Mouse (Mus musculus): ENCODE data around the gene Smok2b. TPM values are rescaled to one million over a fixed set of nuclear protein-coding genes. Genes with fewer than 3 reads are reported as not detected.

Smok2b gene
- polyA plus RNA-seq (2012) = 0.09 and 0.10 TPM in 2 replicates

DNA sequence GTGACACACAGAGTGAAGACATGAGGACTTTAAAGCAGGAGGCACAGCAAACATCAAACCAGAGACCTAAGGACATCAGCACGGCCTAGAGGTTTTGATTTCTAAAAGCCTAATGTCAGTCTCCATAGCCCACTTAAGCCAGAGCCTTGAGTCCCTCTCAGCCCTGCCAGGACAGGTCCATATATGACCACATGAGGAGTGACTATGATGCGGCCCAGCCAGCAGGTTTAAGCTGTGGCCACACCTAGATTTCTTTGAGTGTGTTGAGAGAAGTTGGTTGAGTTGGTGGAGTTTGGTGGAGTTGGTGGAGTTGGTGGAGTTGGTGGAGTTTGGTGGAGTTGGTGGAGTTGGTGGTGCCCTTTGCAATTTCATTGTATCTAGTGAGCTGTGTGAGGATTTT, at the start of gene Smok2b:
Gene Smok2b, plus strand, starts transcription at position 301 of the 400 bp plus-strand sequence.

DNA sequence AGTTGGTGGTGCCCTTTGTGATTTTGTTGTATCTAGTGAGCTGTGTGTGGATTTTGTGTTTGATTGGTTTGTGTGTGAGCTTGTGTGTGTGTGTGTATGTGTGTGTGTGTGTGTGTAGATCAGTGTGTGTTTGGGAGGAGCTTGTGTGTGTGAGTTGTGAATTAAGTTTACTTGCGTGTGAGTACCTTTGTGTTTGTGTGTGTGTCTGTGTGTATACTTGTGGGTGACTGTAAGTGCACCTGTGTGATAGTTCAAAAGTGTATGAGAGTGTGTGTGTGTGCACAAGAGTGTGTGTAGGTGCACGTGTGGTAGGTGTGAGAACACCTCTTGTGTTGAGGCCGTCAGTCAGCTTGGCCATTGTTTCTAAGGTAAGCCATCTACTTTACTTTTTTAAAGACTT, 9.2 kb upstream of the Smok2b start, which contains the start of gene Smok2a:
Gene Smok2a, plus strand, starts transcription at position 301 of the 400 bp plus-strand sequence.

Other genes starting within 250 kb of the Smok2b start
- 27.4 and 28.9 TPM in 2 replicates for gene Wtap, start 236.1 kb upstream of the Smok2b start, polyA plus RNA-seq (2012)
- 313 and 341 TPM in 2 replicates for gene Sod2, start 223.4 kb upstream of the Smok2b start, polyA plus RNA-seq (2012)
- gene Gpr31b, start 178.0 kb upstream of the Smok2b start, polyA plus RNA-seq (2012) = 0.05 TPM in 1 of 2 replicates, not detected in the other
- not detected in 2 replicates for gene Tcp10b, start 169.2 kb upstream of the Smok2b start, polyA plus RNA-seq (2012)
- gene Unc93a, start 98.4 kb upstream of the Smok2b start, polyA plus RNA-seq (2012) = 0.03 TPM in 1 of 2 replicates, not detected in the other
- gene Smok2a, start 9.1 kb upstream of the Smok2b start, polyA plus RNA-seq (2012) = not detected in 2 replicates
- gene Tcp10c, start 124.3 kb downstream of the Smok2b start, polyA plus RNA-seq (2012) = not detected in 2 replicates

Measured in megakaryocyte-erythroid progenitor cell, adult 5 weeks (primary cell).